Mouse (Mus musculus) brain, embryonic 18.5 days (tissue): ENCODE data around the gene Ripply2.
"Not testable (repeated sequence)": the region's sequence is repeated elsewhere in the genome, so short reads cannot be mapped to it uniquely, and the experiment has no call there.

Experiments used
- DNase-seq: peaks from one replicate; pipeline ENCODE4 v3.0.0-alpha.2; 2012; ENCODE audit warnings: low read depth, low spot score

Ripply2 gene

DNA sequence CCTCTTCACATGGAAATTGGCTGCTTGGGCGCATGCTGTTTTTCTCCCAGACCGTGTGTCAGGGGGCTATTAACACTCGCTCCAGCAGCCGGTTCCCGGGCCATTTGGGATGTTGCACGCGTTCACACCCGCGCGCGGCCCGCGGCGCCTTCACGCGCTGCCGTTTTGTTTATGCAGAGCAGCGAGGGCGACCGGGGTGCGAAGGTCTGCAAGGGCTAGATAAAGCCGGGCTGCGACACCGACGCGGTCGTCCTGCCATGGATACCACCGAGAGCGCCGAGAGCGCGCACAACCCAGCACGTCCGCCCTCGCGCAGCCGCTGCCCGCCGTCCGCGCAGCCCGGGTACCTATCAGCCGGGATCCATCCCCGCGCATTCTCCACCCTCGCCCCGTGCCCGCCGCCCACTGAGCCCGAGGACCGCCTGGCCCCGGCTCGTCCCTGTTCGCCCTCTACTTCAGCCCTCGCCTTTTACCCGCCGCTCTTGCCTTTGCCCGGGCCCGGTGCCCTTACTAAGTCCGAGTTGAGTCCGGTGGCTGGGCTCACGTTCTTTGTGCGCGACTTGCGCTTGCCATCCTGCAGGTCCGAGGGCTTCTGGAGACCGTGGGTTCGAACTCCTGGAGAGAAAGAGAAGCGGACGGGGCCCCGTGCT lies at the start of gene Ripply2:
Gene Ripply2 (plus strand): TSS at position 250 of the 650 bp plus-strand sequence.
- no peak for DNase-seq

DNA sequence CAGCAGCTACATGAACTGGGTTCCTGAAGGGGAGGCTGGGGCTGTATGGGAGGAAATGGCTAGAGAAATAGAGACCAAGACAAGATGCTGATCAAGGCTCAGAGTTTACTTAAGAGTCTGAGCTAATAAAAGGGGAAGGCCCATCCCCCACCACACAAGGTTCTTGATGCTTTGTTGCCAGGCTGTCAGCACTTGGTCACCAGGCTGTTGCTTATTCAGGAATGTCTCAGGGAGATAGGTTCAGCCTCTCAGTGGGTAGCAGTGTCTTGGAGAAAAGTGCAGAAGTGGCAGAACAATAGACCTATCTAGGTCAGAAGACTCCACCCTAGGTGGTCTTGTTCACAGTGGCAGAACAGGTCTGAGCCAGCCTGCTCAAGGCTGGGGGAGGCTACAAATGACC lies 42.9 kb upstream of the Ripply2 start:
- not testable (repeated sequence) for DNase-seq

DNA sequence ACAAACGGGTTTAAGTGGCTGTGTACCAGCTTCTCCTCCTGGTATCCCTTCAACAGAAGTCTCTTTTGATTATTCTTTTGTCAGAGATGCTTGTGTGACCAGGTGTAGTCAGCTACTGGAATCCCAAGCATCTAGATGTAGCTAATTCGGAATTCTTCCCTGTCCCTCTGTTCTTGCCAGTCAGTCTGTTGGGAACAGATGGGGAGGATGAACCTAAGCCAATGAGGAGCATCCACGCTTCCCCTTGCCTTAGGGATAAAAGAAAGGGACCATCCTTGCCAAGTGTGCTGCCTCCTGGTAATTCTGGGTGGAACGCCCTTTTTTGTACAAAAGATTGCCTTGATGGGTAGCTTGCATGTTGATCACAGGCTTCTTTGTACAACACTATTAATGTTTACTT lies 41.8 kb upstream of the Ripply2 start:
- no peak for DNase-seq

DNA sequence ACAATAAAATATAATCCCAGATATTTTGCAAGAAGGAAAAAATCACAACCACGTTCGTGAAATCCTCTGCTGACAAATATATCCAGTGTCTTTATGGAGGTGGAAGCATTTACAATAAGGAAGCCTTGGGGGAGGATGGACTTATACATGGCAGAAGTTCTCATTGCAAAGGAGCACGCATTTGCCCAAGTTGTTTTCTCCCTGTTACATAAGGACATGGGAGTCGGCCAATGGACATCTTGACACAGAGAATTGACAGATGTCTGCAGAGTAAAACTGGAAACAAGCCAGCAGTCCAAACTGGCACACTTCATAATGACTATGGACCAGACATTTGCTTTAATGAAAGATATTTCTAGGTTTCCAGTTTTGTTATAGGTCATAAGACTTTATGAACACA lies 38.4 kb upstream of the Ripply2 start:
- no peak for DNase-seq

DNA sequence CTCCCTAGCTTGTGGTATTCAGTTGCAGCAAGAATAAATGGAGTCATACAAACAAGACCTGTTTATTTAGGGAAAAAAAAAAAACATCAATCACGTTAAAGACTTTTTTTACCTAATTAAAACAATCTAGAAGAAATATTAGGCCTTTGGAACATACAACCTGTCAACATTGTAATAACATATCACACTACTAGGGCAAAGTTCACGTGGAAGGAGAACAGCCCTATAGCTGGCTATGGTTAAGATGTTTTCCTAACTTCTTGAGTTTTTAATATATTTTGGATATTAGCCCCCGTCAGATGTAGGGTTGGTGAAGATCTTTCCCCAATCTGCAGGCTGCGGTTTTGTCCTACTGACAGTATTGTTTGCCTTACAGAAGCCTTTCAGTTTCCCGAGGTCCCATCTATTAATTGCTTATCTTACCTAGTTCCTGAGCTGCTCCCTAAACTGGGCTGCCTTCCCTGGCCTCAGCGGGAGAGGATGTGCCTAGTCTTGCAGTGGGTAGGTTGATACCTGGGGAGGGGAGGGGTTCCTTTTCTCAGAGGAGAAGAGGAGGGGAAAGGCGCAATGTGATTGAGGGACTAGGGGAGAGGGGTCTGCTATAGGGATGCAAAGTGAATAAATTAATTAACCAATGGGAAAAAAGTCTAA lies 37.0 kb upstream of the Ripply2 start:
- DNase-seq = no peak

DNA sequence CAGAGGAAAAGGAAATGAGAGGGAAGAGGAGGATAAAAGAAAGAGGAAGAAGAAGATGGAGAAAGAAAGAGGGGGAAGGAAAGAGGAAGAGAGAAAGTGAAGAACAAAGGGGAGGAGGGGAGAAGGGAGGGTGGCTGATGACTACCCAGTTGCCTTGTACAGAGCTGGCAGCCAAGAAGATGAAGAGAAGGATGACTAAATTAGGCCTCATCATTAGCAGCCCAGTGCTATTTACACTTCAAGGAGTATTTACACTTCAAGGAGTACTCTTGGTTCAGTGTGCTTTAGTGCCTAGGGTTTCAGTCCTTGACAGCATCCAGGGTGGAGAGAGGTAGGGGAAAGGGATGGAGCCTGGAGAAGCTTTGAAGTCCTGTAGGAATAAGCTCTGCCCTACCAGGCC lies 35.3 kb upstream of the Ripply2 start:
- DNase-seq = no peak

DNA sequence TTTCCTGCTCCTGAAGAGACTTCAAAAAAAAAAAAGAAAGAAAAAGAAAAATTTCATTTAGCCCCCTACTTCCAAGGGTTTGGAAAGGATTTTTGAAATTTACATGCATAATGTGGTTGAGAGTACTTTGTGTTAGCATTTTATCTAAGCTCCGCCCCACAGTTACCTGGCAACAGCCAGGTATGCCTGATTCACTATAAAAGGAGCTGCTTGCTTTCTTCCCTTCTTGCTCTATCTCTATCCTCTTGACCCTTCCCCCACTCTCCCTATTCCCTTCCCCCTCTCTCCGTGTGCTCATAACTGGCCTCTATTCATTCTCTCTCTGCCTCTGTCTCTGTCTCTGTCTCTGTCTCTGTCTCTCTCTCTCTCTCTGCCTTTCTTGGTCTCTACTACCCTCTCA lies 34.4 kb upstream of the Ripply2 start:
- no peak for DNase-seq

DNA sequence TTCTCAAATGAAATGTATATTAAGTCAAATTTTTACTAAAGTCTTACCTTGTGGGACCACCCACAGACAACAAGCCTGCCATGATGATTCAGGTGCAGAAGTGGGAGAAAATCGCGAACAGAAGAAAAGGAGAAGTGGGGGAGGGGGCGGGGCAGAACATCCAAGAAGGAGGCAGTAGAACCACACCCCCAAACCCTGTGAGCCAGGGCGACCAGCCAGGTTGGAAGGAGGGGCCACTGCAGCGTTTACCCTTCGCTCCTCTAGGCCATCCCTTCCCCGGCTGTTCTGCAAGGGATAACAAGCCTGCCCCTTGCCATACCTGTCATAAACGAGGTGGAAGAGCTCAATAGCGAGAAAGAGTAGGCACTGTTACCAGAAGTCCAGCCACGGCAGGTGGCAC lies 33.8 kb upstream of the Ripply2 start:
- no peak for DNase-seq

DNA sequence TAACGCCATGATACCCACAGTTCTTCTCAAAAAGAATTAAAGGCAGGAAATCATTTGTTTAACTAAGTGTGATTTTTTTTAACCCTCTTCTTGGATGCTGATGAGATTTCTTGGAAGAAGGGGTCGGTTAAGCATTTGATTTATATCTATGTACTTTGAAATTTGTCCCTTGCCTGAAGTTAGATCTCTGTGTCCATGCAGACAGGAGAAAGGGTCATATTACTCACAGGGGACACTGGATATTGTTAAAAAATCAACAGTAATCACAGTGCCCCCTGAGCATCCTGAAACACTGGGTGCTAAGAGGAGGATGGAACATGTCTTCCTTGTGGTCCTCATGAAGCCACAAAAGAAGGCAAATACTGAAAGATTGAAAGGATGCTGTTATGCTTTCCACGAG lies 30.8 kb upstream of the Ripply2 start:
- no peak for DNase-seq

DNA sequence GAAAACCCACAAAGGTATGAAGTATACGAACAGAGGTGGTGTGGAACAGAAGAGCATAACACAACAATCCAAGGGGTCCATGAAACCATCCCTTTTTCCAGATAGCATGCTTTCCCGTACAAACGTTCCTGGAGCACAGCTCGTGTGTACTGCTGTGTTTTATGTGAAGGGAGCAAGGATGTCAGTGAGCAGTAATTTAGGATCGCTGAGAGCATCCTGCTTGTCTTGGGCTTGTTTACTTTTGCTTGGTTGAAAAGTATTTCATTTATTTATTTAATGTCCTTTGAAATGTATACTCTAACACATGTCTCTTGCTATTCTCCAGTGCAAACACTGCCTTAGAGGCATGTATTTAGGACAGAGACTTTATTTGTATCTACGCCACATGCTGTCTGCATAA lies 30.2 kb upstream of the Ripply2 start:
- DNase-seq = no peak

DNA sequence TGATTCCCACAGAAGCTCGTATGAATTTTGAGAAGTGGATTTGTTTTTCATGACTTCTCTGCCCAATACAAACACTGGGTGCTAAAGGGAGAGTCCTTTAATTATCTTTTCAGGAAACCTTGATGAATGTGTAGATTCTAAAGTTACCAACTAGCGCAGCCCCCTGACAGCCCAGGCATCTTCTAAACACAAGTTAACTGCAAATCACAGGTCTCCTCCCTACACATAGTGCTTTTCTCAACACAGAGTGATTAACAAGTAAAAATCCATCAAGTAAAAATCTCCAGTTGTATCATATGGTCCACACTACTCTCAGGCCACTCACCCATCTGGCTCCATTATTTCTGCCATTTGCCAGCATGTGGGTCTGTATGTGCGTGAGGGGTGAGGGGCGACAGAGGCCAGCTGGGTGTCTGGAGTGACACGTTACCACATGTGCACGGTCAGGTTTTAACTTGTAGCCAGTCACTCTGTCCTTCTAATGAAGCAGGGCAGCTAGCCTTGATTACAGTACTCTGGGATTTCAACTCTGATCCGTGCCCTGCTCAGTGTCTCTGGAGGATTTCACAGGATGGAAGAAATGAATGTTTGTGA lies 28.5 kb upstream of the Ripply2 start:
- no peak for DNase-seq

DNA sequence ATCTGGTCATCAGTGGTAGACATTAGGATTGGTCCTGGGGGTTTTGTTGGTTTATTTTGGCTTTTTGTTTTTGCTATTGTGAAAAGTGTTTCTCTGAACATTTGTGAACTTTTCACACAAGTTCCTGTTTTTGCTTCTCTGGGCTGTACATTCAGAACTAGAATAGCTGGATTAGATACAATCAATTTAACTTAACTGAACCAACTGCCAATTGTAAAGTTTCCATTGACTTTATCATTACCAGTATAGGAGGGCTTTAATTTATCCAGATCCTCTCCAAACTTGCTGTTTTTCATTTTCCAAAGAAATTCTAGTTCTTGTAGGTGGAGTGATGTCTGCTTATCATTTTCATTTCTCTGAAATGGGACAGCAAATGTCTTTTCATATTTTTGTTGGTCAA lies 25.5 kb upstream of the Ripply2 start:
- no peak for DNase-seq

DNA sequence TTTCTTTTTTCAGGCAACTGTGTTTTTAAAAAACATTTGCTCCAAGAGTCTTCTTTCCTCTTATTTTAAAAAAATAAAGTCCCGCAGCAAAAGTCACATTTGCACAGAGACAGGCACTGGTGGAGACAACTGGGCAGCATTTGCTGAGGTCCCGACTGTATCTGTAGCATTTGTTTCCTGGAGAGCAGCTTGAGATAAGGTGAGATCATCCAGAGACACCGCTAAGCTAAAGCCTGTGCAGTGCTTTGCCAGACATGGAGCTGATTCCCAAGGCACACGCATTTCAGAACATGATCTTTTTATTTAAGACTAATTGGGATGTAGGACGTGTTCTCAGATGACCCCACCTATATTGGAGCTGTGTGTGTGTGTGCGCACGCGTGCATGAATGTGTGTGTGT lies 23.6 kb upstream of the Ripply2 start:
- DNase-seq = no peak

DNA sequence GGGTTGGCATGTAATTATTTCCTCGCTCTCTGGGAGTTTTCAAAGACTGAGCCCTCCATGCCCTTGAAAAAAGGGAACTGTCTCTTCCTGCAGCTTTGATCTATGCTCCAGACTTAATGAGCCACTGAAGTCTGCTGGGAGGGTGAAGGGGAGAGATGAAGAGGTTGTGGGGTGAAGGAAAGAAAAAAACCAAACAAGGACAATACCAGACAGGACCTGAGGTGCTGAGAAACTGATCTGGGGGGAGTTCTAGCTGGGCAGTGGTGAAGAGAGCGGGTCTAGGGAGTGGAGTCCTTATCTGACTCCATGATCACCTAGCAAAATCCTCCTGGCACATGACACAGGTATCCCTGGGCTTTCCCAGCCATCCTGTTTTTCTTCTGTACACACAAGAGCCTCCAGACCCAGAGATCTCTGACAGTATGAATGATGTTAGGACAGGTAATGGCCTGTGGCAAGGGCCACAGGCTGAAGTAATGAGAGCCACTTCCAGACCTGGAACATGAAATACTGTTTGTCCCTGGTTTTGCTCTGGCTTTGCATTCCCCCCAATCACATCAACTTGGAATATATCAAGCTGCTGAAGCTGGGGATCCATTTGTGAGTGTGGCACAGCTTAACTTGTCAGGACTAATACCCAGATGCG lies 18.2 kb upstream of the Ripply2 start:
- DNase-seq = no peak

DNA sequence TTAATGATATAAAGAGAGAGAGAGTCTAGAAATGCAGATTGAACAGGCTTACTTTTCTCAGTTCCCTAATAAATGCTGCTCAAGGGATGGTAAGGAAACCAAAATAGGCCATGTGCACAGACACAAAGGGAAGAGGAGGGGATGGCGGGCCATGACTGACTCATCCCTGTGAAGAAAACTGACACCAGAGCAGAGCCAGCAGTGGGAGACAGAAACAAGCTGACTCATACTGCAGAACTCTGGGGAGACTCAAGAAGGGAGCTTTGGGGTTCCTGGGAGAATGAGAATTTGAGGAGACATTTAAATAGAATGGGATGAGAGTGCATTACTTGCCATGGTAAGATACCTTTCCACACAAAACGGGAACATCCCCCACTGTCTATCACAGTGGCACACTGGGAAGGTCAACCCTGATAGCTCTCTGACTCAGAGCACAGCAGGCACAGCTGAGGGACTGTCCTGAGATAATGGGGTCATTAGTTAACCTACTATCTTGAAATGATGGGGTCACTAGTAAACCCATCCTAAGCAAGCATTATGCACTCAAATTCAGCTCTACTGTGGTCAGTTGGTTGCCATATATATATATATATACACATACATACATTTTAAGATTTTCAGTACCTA lies 15.3 kb upstream of the Ripply2 start:
- DNase-seq = no peak

DNA sequence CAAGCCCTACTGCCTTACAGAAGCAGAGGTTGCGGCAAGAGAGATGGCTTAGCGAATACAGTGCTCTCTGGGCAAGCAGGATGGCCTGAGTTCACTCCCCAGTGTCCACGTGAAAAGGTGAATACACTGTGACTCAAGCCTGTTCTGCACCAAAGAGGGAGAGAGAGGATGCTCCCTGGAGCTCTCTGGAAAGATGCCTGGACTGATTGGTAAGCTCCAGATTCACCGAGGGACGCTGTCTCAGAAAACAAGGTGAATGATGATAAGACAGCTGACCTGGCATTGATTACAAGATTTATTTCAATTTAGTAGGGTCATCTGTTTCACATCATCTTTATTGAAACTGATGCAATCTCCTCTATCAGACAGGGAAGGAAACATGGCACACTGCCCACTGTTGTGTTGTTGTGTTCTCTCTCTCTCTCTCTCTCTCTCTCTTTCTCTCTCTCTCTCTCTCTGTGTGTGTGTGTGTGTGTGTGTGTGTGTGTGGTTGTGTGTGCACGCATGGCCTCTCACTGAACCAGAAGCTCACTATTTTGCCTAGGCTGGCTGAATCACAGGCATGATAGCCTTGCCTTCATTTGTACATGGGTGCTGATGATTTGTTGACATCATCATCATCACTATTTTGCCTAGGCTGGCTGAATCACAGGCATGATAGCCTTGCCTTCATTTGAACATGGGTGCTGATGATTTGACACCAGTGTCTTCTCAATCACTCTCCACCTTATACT lies 10.5 kb upstream of the Ripply2 start:
- DNase-seq = no peak

DNA sequence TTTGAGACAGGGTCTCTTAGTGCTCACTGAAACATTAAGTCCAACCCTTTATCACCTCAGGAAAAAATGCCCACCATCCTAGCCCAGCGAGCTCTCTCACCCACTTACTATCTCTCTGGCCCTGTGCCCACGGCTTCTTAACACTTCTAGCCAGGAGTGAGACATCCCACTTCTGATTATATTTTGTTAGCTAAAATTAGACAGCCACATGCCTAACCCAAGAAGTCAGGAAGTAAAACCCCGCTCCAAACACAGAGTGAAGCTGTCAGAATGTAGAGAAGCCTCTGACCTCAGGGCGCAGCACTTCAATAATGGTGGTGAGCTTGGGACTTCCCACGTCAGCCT lies 9.9 kb upstream of the Ripply2 start:
- DNase-seq = no peak

DNA sequence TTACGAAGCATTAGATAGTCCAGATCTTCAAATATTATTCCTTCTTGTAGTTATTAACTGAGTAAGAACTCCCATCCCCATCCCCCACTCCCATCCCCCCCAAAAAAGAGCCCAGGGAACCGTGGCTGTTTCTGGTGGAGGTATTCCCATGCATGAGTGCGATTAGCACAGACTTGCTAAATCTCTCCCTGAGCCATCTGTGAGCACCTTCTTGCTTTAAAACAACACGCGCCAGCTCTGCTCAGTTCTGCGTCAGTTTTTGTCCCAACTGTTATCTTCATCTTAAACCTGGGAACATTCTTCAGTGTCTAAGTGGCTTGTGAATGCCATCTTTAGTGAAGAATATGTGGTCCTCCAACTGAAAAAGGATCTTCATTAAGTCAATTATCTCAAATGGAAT lies 6.8 kb upstream of the Ripply2 start:
- no peak for DNase-seq

DNA sequence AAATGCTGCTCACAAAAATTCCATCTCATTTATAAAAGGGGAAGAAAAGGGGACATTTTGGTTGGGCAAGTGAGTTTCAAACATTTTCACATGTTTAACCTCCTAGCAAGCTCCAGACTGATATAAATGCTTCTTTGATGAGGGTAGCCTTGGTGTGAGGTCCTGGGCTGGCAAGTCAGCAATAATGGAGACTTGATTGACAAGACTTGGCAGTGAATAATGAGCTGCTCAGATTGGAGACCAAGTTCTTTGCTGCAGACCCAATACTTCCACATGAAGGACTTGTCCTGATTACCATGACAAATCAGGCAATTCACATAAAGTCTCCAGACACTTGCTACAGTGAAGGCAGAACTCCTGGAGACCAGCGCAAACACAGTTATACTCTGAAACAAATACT lies 6.4 kb upstream of the Ripply2 start:
- no peak for DNase-seq

DNA sequence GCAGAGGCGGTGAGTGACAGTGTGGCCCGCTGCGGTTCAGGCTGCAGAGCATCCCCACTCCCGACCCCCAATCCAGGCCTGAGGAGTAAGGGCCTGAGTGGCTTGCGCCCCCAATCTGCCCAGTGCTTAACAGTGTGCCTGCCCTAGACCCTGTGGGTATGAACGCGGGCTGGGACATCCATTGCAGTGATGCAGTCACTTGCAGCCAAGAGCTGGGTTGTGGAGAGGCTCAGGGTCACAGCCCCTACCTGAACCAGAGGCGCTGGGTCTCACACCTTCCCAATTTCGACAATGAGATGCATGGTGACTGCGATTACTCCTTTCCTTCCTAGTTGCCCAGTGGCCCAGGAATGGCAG lies 579 bp downstream of the Ripply2 start:
- DNase-seq = no peak

DNA sequence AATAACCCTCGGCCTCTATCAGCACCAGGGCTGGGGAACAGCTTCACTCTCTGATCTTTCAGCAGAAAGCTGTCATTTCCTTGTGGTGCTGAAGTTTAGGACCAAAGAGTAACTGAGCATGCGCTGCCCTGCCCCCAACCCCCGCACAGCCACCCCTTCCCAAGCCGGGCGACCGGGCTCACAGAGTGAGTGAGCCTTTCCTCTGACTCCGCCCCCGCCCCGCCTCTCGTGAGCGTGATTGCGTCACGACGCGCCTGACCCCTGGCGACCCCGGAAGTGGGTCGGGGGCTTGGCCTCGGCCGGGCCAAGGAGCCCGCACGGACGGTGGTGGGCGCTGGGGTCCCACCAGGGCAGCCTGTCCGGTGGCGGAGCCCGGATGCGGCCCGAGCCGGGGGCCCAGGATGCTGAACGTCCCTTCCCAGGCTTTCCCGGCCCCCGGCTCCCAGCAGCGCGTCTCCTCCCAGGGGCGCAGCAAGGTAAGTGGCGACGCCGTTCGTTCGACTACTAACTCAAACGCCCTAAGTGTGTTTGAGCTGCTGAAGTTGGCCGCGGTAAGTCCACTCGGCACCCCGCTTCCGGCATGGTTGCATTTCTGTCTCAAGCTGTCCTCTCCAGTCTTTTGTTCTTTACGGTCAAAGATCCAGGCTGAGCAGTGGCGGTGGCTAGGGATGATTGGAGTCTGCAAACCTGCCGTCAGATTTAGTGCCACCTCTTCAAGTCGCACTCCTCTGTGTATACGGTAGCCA lies 6.6 kb downstream of the Ripply2 start, which contains the start of gene Cyb5r4:
Gene Cyb5r4 (plus strand): TSS at position 237 of the 746 bp plus-strand sequence.
- DNase-seq = peak; percentile 83
